Mouse (Mus musculus): ENCODE data around the gene Ehd4.

DNA sequence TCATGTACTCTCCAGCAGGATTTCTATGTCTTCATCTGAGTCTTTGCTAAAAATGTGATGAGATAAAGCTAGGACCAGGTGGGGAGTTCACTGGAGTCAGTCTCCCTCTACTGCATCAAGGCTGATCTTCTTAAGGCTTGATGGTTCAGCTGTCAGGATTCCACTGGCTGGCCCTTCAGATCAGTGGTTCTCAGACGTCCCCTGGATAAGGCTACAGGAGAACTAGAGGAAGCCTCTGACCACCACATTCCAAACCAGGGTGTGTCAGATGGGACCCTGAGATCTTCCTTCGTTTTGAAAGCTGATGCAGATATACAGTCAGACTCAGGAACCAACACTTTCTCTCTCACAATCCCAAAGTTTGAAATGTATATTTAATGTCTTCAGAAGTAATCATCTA is 7.0 kb downstream of the Ehd4 start:
- TF ChIP-seq POLR2A (IDR thresholded peaks at IDR 0.05; ENCODE audit: borderline replicate concordance, extremely low read depth, low read depth, low read length) (no peak), CTCF (IDR thresholded peaks at IDR 0.05; ENCODE audit: insufficient read depth, low read length) (no peak)

All from lung, adult 2 months (tissue).